Mouse (Mus musculus): Measurements from ENCODE around the gene Vkorc1. TPM values are rescaled to one million over a fixed set of nuclear protein-coding genes. Genes with fewer than 3 reads are reported as not detected.

The Vkorc1 gene
- polyA plus RNA-seq (2012) = 13.6 and 14.7 TPM in 2 replicates

- TF ChIP-seq GATA1 (IDR thresholded peaks at IDR 0.05; ENCODE audit: low read length) = no peak
Measured at GRCm38 (mm10) chr7:127895442-127895841, at the start of gene Vkorc1, which contains the start of gene Gm21974. Vkorc1 (minus strand) TSS chr7:127895617. Gm21974 (minus strand) TSS chr7:127895454.

GRCm38 (mm10) chr7:127944614-127945013 is 49.2 kb upstream of the Vkorc1 start:
- TF ChIP-seq GATA1 (IDR thresholded peaks at IDR 0.05; ENCODE audit: low read length) = no peak

GRCm38 (mm10) chr7:127936216-127936884 is 40.9 kb upstream of the Vkorc1 start:
- TF ChIP-seq GATA1 (IDR thresholded peaks at IDR 0.05; ENCODE audit: low read length) = no peak

GRCm38 (mm10) chr7:127935748-127936159 is 40.3 kb upstream of the Vkorc1 start:
- no peak for TF ChIP-seq GATA1 (IDR thresholded peaks at IDR 0.05; ENCODE audit: low read length)

- no peak for TF ChIP-seq GATA1 (IDR thresholded peaks at IDR 0.05; ENCODE audit: low read length)
Measured at GRCm38 (mm10) chr7:127935028-127935722, 39.8 kb upstream of the Vkorc1 start.

GRCm38 (mm10) chr7:127934075-127934474 is 38.7 kb upstream of the Vkorc1 start:
- TF ChIP-seq GATA1 (IDR thresholded peaks at IDR 0.05; ENCODE audit: low read length) = no peak

GRCm38 (mm10) chr7:127932273-127933031 is 37.0 kb upstream of the Vkorc1 start:
- no peak for TF ChIP-seq GATA1 (IDR thresholded peaks at IDR 0.05; ENCODE audit: low read length)

GRCm38 (mm10) chr7:127931351-127932135 is 36.1 kb upstream of the Vkorc1 start:
- TF ChIP-seq GATA1 (IDR thresholded peaks at IDR 0.05; ENCODE audit: low read length) = no peak

- no peak for TF ChIP-seq GATA1 (IDR thresholded peaks at IDR 0.05; ENCODE audit: low read length)
Measured at GRCm38 (mm10) chr7:127930636-127931035, 35.2 kb upstream of the Vkorc1 start.

- TF ChIP-seq GATA1 (IDR thresholded peaks at IDR 0.05; ENCODE audit: low read length) = no peak
Measured at GRCm38 (mm10) chr7:127929923-127930322, 34.5 kb upstream of the Vkorc1 start, which contains the start of gene Prss8. Prss8 (minus strand) TSS chr7:127930104.

- no peak for TF ChIP-seq GATA1 (IDR thresholded peaks at IDR 0.05; ENCODE audit: low read length)
Measured at GRCm38 (mm10) chr7:127928596-127928995, 33.2 kb upstream of the Vkorc1 start.

GRCm38 (mm10) chr7:127927726-127928125 is 32.3 kb upstream of the Vkorc1 start:
- no peak for TF ChIP-seq GATA1 (IDR thresholded peaks at IDR 0.05; ENCODE audit: low read length)

GRCm38 (mm10) chr7:127926846-127927245 is 31.4 kb upstream of the Vkorc1 start:
- no peak for TF ChIP-seq GATA1 (IDR thresholded peaks at IDR 0.05; ENCODE audit: low read length)

GRCm38 (mm10) chr7:127926066-127926465 is 30.6 kb upstream of the Vkorc1 start:
- no peak for TF ChIP-seq GATA1 (IDR thresholded peaks at IDR 0.05; ENCODE audit: low read length)

GRCm38 (mm10) chr7:127925252-127925651 is 29.8 kb upstream of the Vkorc1 start:
- no peak for TF ChIP-seq GATA1 (IDR thresholded peaks at IDR 0.05; ENCODE audit: low read length)
